Mouse (Mus musculus) limb, embryonic 14.5 days (tissue): ENCODE results near the gene Tcl1. TPM values are rescaled to one million over a fixed set of nuclear protein-coding genes. Genes with fewer than 3 reads are reported as not detected.
"Not testable (repeated sequence)": the region's sequence is repeated elsewhere in the genome, so short reads cannot be mapped to it uniquely, and the experiment has no call there.

Experiments
- ATAC-seq: fragments of 200-750 bp; cut with Nextera tagmentation; 2 replicates; pipeline ENCODE4 v1.8.0; 2017; ENCODE audit warnings: low read depth, moderate number of reproducible peaks, moderate TSS enrichment; ENCODE audit not compliant: low FRiP score
- DNase-seq: peaks from one replicate; pipeline ENCODE4 v3.0.0-alpha.2; 2015; ENCODE audit warnings: low spot score
- H3K27ac ChIP-seq: fragments of 300-500 bp; sonication (generic); replicated peaks from 2 replicates; pipeline ENCODE4 v1.5.1; 2014; ENCODE audit warnings: low read depth, mild to moderate bottlenecking, low read length, moderate library complexity, mixed read lengths
- H3K27me3 ChIP-seq: fragments of 300-500 bp; sonication (generic); 2 replicates; pipeline ENCODE4 v1.6.1; 2014; ENCODE audit warnings: low read length, mixed read lengths; ENCODE audit not compliant: control insufficient read depth, insufficient read depth
- H3K36me3 ChIP-seq: fragments of 300-500 bp; sonication (generic); 2 replicates; pipeline ENCODE4 v1.6.1; 2014; ENCODE audit warnings: mild to moderate bottlenecking, low read length, moderate library complexity, mixed read lengths; ENCODE audit not compliant: control insufficient read depth, insufficient read depth
- H3K4me1 ChIP-seq: fragments of 300-500 bp; sonication (generic); 2 replicates; pipeline ENCODE4 v1.6.1; 2014; ENCODE audit warnings: antibody characterized with exemption, low read length, mixed read lengths; ENCODE audit not compliant: control insufficient read depth, insufficient read depth
- H3K4me2 ChIP-seq: fragments of 300-500 bp; sonication (generic); replicated peaks from 2 replicates; pipeline ENCODE4 v1.6.1; 2014; ENCODE audit warnings: low read depth, mild to moderate bottlenecking, low read length, moderate library complexity; ENCODE audit not compliant: severe bottlenecking
- H3K4me3 ChIP-seq: fragments of 300-500 bp; sonication (generic); replicated peaks from 2 replicates; pipeline ENCODE4 v1.5.1; 2014; ENCODE audit warnings: low read length
- H3K9ac ChIP-seq: fragments of 300-500 bp; sonication (generic); 2 replicates; pipeline ENCODE4 v1.6.1; 2014; ENCODE audit warnings: mild to moderate bottlenecking, low read depth, low read length, moderate library complexity; ENCODE audit not compliant: severe bottlenecking
- H3K9me3 ChIP-seq: fragments of 300-500 bp; sonication (generic); 2 replicates; pipeline ENCODE4 v1.6.1; 2016; ENCODE audit warnings: low read length; ENCODE audit not compliant: control insufficient read depth
- POLR2A ChIP-seq: fragments of 200-500 bp; IDR thresholded peaks from 2 replicates; pipeline ENCODE4 v1.8.0; 2012; ENCODE audit warnings: inconsistent platforms, mild to moderate bottlenecking, moderate library complexity, borderline replicate concordance; ENCODE audit not compliant: insufficient read depth, insufficient read length; ENCODE audit errors: extremely low read depth
- WGBS: fragments of 180-500 bp; shearing (Covaris S2); extraction: QIAGEN DNeasy Blood & Tissue Kit; methylation state at CpG from one replicate; pipeline ENCODE4 v1.1.7; 2014; 5-methylcytosine and 5-hydroxymethylcytosine counted together
- polyA plus RNA-seq, 2 experiments: library from polyadenylated mRNA; depleted of rRNA in 1 of 2; stranded (reverse) in 1 of 2; unstranded in 1 of 2; fragments of >200 nt; fragmentation: Nextera tagmentation in 1 of 2; extraction: Ambion mirVana in 1 of 2; gene quantifications; 2 replicates each; pipeline versions ENCODE4 v1.2.1 to v1.2.3; 2012 to 2014

Gene Tcl1
- polyA plus RNA-seq, 2 experiments = not detected

GRCm38 (mm10) chr12:105190743-105191142, 31.9 kb downstream of the Tcl1 start, which contains the start of gene Tcl1b3:
Tcl1b3 (plus strand) TSS chr12:105191043.
- not testable (repeated sequence) for H3K27ac ChIP-seq, DNase-seq, H3K4me1 ChIP-seq, H3K27me3 ChIP-seq, H3K4me3 ChIP-seq, ATAC-seq, H3K36me3 ChIP-seq, H3K9me3 ChIP-seq, H3K4me2 ChIP-seq, H3K9ac ChIP-seq
- 92% methylated on average over 6 of the region's 6 CpGs for WGBS

- H3K4me2 ChIP-seq, H3K9me3 ChIP-seq, DNase-seq, H3K4me1 ChIP-seq, ATAC-seq, H3K27me3 ChIP-seq, H3K4me3 ChIP-seq, H3K9ac ChIP-seq, H3K27ac ChIP-seq, H3K36me3 ChIP-seq: not testable (repeated sequence)
- 40% methylated on average over 2 of the region's 2 CpGs for WGBS
Observed at GRCm38 (mm10) chr12:105188980-105189379, 33.6 kb downstream of the Tcl1 start.

GRCm38 (mm10) chr12:105181040-105181644, 41.5 kb downstream of the Tcl1 start:
- H3K4me1 ChIP-seq, H3K4me2 ChIP-seq, ATAC-seq, DNase-seq, H3K4me3 ChIP-seq, H3K9me3 ChIP-seq, H3K36me3 ChIP-seq, H3K27ac ChIP-seq, H3K9ac ChIP-seq, H3K27me3 ChIP-seq: not testable (repeated sequence)
- 62% methylated on average over 4 of the region's 4 CpGs for WGBS

GRCm38 (mm10) chr12:105176044-105176443, 46.5 kb downstream of the Tcl1 start, which contains the start of gene Tcl1b5:
Tcl1b5 (plus strand) TSS chr12:105176344.
- ATAC-seq, H3K9me3 ChIP-seq, H3K4me3 ChIP-seq, H3K36me3 ChIP-seq, H3K9ac ChIP-seq, H3K27me3 ChIP-seq, H3K4me1 ChIP-seq, H3K4me2 ChIP-seq, DNase-seq, H3K27ac ChIP-seq: not testable (repeated sequence)
- WGBS = 61% methylated on average over 3 of the region's 3 CpGs

GRCm38 (mm10) chr12:105174318-105174717, 48.3 kb downstream of the Tcl1 start:
- H3K4me3 ChIP-seq, H3K4me1 ChIP-seq, H3K27ac ChIP-seq, H3K27me3 ChIP-seq, ATAC-seq, H3K9me3 ChIP-seq, H3K9ac ChIP-seq, DNase-seq, H3K4me2 ChIP-seq, H3K36me3 ChIP-seq: not testable (repeated sequence)
- WGBS = 31% methylated on average over 2 of the region's 2 CpGs

GRCm38 (mm10) chr12:105173366-105173765, 49.2 kb downstream of the Tcl1 start:
- ATAC-seq (no peak), DNase-seq (no peak)
- no peaks in the 10 kb centered on the region for H3K36me3 ChIP-seq
- no peak overlapping the region for H3K27ac ChIP-seq
- no peak overlapping the region for H3K4me3 ChIP-seq
- no peak for TF ChIP-seq POLR2A
- no peaks in the 10 kb centered on the region for H3K9me3 ChIP-seq
- no peaks in the 10 kb centered on the region for H3K27me3 ChIP-seq
- H3K4me2 ChIP-seq = no peak overlapping the region
- H3K4me1 ChIP-seq = no peaks in the 10 kb centered on the region
- no peak overlapping the region for H3K9ac ChIP-seq
- 68% methylated on average over 2 of the region's 2 CpGs for whole genome bisulfite sequencing

Other genes with a start within 250 kb of the Tcl1 start
- gene Syne3, start 213.0 kb downstream of the Tcl1 start, polyA plus RNA-seq (2012; rRNA removed) = 2.6 and 3.0 TPM in 2 replicates
- gene Syne3, start 213.0 kb downstream of the Tcl1 start, polyA plus RNA-seq (2014; fragmentation: Nextera tagmentation; extraction: Ambion mirVana) = 1.2 and 2.0 TPM in 2 replicates
- 70.0 and 85.1 TPM in 2 replicates for gene Glrx5, start 190.1 kb downstream of the Tcl1 start, polyA plus RNA-seq (2012; rRNA removed)
- 163 and 175 TPM in 2 replicates for gene Glrx5, start 190.1 kb downstream of the Tcl1 start, polyA plus RNA-seq (2014; fragmentation: Nextera tagmentation; extraction: Ambion mirVana)
- 0.05 and 0.17 TPM in 2 replicates for gene Tcl1b2, start 76.8 kb downstream of the Tcl1 start, polyA plus RNA-seq (2012; rRNA removed)
- gene Tcl1b2, start 76.8 kb downstream of the Tcl1 start, polyA plus RNA-seq (2014; fragmentation: Nextera tagmentation; extraction: Ambion mirVana) = not detected in 2 replicates
- gene Tcl1b1, start 63.1 kb downstream of the Tcl1 start, polyA plus RNA-seq (2012; rRNA removed) = not detected in 2 replicates
- not detected in 2 replicates for gene Tcl1b1, start 63.1 kb downstream of the Tcl1 start, polyA plus RNA-seq (2014; fragmentation: Nextera tagmentation; extraction: Ambion mirVana)
- not detected in 2 replicates for gene Tcl1b5, start 46.4 kb downstream of the Tcl1 start, polyA plus RNA-seq (2012; rRNA removed)
- gene Tcl1b5, start 46.4 kb downstream of the Tcl1 start, polyA plus RNA-seq (2014; fragmentation: Nextera tagmentation; extraction: Ambion mirVana) = not detected in 2 replicates
- gene Tcl1b3, start 31.8 kb downstream of the Tcl1 start, polyA plus RNA-seq (2012; rRNA removed) = not detected in 2 replicates
- not detected in 2 replicates for gene Tcl1b3, start 31.8 kb downstream of the Tcl1 start, polyA plus RNA-seq (2014; fragmentation: Nextera tagmentation; extraction: Ambion mirVana)
- gene Tcl1b4, start 20.8 kb downstream of the Tcl1 start, polyA plus RNA-seq (2012; rRNA removed) = not detected in 2 replicates
- not detected in 2 replicates for gene Tcl1b4, start 20.8 kb downstream of the Tcl1 start, polyA plus RNA-seq (2014; fragmentation: Nextera tagmentation; extraction: Ambion mirVana)
- gene Tunar, start 111.1 kb upstream of the Tcl1 start, polyA plus RNA-seq (2012; rRNA removed) = 0.31 and 0.40 TPM in 2 replicates
- 0.19 and 0.21 TPM in 2 replicates for gene Tunar, start 111.1 kb upstream of the Tcl1 start, polyA plus RNA-seq (2014; fragmentation: Nextera tagmentation; extraction: Ambion mirVana)
- 19.3 and 21.4 TPM in 2 replicates for gene D430019H16Rik, start 231.1 kb upstream of the Tcl1 start, polyA plus RNA-seq (2012; rRNA removed)
- gene D430019H16Rik, start 231.1 kb upstream of the Tcl1 start, polyA plus RNA-seq (2014; fragmentation: Nextera tagmentation; extraction: Ambion mirVana) = 4.2 and 5.1 TPM in 2 replicates